Mouse (Mus musculus) cerebellum, postnatal 14 days (tissue): ENCODE results near the gene Kras.

Source experiments
- DNase-seq, 2 experiments: peaks; one replicate each; pipeline ENCODE4 v3.0.0; 2021; ENCODE audit warnings: mixed read lengths in 2 of 2

The Kras gene

DNA sequence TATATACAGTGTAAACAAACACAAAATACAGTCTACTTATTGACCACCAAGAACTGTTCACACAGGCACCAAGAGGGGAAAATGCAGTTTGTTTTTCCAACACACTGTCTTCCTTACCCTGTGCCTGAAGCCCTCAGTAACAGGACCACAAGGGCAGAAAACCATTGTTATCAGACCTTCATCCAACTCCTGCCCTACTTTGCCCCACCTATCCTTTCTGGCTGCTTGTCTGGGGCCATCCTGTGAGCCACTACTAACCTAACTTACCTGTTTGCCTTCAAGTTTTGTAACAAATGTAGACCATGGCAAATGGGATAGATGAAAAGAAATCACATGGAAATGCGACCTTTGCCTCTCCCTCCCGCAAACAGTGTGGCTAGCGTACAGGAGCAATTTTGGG, 2.2 kb downstream of the Kras start:
- no peak for DNase-seq

DNA sequence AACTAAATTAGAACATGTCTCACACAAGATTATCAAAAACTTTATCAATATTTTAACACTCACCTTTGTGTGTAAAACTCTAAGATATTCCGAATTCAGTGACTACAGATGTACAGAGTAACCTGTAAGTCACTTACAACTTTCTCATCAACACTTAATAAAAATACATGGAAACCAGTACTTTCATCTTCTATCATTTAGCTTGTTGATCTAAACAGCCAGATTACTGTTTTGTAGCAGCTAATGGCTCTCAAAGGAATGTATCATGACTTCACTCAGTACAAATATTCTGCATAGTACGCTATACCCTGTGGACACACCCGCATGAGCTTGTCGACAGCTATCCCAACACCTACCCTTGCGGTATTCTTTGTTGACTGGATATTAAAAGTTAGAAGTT, 3.2 kb downstream of the Kras start:
- no peak for DNase-seq

DNA sequence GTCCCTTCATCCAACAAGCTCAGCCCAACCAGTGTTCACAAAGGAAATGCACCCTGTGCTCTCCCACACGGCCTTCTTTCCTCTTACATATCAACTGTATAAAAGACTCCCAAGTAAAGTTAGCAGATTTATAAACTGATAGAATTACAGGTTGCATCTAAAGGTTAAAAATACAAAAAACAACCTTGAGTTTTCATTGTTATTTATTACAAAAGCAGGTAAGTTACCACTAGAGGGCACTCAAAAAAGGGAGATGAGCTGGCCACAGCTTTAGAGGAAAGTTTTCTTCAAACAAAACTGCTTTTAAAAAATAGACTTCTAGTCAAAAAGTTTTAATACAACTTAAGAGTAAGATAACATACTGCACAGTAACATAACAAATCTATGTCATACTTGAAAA, 7.5 kb downstream of the Kras start:
- DNase-seq = no peak

DNA sequence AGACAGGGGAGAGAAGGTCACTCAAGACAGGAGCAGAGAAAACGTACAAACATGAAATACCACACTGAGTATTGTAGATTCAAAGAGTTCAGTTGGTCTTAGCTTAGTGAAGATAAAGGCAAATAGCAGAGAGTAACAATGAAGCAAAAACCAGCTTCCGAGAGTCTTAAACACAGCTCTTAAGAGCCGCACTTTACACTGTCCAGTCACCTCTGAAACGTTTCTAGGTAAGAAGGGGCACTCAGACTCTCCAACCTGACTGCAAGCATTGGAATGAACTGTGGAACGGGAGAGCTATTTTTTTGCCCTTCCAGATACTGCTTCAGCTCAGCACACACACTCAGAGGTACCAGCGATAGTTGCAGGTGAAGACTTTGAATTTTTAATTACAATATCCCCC, 9.8 kb downstream of the Kras start:
- DNase-seq = no peak

DNA sequence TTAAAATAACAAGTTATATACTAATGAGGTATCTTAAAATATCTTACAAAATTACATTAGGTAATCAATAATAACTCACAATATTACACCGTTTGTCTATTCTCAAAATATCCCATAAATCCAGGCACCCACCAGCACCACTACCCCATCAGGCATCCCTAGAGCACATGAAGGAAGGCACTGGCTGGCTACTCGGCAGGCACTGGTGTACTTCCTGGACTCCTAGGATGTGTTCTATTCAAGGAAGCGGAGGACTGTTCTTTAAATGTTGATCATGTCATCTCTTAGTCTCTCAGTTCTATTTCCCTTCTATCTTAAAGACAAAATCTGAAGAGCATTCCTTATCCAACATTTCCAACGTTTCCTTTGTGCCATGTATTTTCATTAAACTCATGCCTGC, 12.9 kb downstream of the Kras start:
- no peak for DNase-seq

DNA sequence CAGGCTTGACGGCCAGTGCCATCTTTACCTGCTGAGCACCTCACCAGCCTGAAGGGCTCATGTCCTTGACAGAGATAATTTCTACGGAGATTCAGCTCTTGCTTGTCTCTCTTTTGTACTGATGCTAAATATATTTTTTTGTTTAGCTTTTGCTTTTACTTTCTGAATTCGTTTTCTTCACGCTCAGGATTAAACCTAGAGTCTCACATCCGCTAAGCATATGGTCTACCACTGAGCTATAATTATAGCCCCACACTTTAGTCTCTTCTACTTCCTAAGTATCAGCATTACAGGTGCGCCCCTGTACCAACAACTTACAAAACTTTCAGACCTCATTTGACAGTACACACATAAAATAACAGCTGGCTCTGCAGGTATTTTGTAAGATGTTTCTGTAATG, 14.7 kb downstream of the Kras start:
- DNase-seq = no peak

DNA sequence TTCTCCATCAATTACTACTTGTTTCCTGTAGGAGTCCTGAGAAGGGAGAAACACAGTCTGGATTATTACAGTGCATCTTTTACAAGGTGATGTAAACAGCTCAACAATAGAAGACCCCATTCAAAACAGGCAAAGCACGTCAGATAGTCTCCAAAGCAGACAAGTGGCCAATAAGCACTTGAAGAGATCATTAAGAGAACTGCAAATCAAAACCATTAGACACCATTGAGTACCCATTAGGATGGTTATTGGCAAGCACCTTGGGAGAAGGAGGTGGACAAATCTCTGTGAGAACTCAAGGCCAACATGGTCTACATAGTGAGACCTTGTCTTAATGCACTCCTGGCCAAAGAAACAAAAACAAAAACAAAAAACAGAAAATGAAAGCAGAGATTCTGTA, 15.6 kb downstream of the Kras start:
- no peak for DNase-seq

DNA sequence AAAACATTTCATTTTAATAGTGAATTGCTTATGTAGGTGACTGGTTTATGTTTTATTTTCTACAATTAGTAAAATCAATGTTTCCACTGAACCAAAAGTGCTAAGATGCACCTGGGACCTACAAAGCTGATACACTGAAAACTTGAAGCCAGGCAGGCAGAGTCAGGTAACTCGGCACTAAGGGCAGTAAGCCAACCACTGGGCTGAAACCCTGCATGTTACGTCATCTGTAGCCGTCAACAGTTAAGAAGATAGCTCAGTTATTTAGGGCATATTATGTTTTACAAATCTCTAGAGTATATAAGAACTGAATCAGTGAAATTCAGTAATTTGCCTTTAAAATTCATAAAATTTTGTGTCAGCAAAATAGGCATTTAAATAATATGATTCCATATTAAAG, 23.7 kb downstream of the Kras start:
- DNase-seq = peak; percentile 33 to 35

DNA sequence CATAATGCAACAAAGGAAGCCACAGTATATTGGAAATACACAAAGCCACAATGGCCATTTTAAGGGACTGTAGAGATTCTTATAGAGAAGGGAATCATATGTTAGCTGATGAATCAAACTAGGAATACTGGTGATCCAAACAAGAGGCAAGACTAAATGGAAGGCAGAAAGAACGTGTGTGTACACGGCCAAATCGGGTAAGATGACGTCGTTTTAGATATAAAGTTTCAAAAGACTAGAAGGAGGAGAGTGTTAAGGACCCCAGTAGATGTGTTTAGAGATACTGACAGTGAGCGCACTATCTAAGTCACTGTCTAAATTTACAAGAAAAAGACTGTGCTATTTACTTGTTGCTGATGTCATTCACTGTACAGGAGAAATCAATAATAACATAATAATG, 25.8 kb downstream of the Kras start:
- DNase-seq = no peak

DNA sequence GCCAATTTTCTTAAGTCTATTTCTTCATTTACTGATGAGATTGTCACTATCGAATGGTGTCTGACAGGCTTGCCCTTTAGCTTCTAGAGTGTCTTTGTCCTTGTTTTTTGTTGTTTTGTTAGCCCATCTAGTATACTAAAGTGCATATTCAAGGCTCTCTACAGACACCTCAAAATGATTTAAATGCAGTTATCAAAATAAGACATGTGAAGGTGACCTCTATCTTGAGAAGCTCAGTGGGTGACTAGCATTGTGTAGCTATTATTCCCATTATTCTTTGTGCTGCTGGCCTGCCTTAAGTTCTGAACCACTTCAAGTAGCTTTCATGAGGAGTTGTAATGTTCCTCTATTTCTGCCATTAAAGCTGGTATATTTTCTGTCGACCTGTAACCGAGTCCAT, 34.2 kb downstream of the Kras start:
- no peak for DNase-seq

DNA sequence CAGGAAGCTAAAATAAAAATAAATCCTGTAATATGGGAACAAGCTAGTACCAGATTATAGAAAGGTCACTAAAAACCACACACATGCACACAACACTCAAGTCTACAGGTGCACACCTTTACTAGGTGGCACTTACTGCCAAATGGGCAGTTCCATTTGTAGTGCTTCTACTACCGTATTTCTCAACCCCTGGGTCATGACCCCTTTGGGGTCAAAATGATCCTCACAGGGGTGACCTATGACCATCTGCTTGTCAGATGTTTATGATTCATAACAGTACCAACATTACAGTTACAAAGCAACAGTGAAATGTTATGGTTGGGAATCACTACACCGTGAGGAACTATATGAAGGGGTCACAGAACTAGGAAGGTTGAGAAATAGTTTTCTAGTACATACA, 36.1 kb downstream of the Kras start:
- DNase-seq = no peak

DNA sequence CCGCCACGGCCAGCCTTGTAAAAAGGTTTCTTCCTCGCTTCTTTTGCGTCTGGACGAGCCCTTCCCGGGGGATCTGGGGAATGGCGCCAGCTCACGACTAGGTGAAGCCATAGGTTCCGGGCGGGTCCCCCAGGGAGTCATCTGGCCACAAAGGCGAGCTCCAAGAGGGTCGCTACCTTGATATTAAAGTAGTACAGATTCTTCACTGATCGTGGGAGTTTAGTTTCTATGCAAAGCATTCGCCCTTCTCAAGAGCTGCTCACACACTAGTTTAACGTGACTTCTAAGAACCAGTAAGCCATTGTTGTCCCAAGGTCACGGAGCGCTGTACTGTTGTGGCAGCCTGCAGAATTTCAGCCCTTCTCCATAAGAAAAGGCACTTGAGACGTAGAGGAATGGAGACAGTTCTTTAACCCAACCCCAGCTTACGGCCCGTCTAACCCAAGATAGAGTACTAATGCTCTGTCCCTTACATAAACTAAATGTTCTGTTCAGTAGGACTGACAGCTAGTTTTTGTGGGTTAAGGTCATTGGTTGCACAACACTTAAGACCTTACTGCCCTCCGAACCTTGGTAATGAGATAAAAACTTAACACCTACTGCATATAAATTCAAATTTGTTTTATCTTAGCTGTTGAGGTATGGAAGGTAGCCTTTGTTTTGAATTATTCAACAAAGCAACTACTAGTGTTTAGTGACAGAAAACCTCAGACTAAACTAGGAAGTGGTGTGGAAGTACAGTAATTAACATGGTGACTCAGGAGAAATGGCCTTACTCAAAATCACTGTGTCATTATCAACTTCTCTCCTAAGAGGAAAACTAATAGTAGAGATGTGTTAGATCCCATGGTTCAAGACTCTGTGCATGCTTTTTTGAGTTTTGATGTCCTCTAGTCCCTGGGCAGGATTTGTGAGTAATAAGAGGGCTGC, 38.4 kb downstream of the Kras start:
- DNase-seq = no peak

DNA sequence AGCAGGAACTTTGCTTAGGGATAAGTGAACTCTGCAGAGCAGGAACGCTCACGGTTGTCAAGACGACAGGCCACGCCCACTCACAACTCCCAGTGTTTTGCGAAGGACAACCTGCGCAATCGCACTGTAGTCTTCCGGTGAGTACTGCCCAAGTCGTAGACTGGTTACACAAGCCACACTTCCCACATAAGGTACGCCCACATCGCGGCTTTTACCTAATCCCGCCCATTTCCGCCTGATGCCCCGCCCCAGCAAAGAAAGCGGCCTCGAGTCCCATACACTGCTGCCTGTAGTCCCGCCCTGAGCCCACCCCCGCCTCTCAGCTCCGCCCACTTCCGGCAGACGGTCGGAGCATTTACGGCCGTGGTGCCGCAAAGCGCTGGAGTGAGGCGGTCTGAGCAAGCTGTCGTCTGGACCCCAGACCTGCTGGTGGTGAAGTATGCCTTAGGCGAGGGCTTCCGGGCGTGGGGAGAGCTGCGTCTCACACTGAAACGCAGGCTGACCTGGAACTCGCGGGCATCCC, 39.2 kb downstream of the Kras start, which contains the start of the genes Casc1 and Etfrf1:
Gene Casc1, minus strand, starts transcription at position 190 of the 523 bp plus-strand sequence.
Gene Etfrf1, plus strand, starts transcription at position 319 of the 523 bp plus-strand sequence.
- peak; percentile 97 for DNase-seq

DNA sequence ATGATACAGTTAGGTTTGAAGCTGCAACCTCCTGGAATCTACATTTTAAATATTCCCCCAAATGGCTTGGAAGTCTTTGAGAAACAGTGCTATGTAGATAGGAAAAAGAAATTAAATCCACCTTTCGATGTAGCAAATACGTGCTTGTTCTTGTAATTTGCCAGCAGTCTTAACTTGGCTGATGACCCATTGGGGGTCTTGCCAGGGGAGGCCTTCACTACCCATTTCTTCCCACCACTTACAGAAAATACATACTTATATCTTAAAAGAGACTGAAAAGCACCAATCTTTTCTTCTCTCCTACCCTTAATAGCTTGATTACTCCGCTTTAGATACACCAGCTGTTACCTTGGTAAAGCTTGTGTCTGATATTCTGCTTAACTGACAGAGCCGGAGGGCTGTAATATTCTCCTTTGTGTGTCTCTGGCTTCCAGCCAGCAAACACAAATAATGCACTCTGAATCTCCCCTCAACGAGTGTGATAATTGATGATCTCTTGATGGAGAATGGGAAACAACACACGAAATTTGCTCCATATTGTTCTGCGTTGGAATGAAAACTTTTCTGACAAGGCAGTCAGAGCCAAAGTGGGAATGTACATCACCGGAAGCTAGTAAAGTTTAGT, 39.9 kb downstream of the Kras start:
- DNase-seq = peak; percentile 33

DNA sequence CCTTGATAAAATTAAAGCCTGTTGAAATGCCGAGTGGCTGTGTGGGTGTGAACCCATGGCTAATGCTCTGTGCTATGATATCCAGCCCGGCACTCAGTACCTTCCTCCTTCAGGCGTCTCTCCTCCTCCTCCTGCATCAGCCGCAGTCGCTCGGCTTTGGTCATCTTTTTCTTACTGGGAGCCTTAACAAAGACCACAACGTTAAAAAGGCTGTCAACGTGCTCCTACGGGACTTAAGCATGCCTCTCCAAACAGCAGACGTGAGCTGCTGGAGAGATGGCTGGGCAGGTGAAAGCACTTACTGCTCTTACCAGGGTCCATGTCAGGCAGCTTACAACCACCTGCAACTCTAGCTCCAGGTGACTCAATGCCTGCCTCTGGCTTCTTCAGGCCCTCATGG, 44.9 kb downstream of the Kras start:
- no peak for DNase-seq

DNA sequence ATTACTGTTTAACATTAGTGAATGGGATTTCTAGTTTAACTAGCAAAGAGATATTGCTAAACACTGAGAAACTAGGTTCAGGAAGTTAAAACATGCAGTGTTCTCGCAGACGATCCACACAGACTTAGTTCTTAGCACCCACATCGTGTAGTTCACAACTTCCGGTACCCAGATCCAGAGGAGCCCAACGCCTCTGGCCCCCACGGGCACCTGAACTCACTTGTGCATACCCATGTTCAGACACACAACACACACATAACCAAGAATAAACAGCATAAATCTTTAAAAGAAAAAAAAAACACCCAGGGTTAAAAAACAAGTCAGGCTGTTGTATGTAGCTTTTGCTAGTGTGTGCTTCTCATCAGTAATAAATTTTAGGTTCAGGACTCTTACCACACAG, 45.6 kb downstream of the Kras start:
- no peak for DNase-seq

DNA sequence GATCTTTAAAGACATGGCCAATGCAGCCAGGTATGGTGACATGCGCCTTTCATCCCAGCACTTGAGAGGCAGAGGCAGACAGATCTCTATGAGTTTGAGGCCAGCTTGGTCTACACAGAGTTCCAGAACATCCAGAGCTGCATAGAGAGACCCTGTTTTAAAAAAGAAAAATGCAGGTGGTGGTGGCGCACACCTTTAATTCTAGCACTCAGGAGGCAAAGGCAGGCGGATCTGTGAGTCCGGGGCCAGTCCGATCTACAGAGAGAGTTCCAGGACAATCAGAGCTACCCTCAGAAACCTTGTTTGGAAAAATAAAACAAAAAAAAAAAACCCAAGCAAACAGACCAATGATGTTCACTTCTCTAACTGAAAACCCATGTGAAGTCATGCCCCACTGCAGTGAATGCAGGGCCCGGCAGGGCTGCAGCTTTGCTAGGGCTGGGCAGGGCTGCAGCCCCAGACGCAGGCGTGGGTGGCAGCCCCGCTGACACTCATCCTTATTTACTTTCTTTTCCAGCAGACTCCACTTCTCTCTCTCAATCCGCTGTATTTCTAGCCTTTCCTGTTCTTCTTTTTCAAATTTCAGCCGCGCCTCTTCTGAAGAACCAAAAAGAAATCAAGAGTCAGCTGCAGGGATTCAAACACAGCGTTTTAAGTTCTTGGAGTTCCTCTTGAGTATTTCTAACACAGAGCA, 47.5 kb downstream of the Kras start:
- no peak for DNase-seq

DNA sequence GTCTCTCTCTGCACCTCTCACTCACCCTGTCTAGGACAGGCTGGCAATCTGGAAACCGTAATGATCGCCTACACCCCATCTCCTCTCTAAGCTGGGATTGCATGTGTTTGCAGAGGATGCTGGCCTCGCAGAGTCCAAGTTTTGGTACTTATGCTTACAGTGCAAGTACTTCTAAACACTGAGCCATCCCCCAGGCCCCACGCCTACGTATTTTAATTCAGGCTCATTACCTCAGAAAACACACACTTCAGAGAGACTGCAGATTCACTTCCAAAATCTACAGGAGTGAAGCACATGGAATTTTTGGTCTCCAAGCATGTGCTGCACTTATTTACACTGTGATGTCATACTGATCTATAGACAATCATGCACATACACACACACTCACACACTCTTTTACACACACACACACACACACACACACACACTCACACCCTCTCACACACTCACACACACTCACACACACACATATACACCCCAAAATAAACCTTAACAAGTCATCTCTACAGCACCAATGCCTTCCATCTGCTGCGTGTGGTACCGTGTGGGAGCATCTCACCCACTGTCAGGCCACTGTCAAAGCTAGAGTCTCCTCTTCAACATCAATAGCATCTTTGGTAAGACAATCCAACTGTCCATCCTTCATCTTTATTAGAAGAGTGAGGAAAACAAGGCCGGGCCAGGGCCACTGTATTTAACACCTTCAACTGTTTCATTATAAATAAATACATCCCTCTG, 51.9 kb downstream of the Kras start:
- no peak for DNase-seq

DNA sequence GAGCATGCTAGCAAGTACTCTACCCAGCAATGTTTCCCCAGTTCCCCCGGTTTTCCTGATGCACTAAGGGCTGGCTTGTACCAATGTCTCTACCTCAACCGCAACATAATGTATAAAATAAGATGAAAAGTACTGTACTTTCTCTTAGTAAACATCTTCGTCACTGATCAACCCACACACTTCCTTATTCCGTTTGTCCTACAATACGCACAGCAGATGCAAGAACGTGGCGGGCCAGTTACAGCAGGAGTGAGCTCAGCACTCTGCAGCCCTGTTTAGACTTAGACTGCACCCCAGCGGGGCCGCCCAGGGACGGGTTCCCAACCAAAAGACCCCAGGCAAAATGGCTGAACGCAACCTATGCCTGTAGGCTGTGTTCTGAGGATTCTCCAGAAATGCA, 56.6 kb downstream of the Kras start:
- DNase-seq = no peak

DNA sequence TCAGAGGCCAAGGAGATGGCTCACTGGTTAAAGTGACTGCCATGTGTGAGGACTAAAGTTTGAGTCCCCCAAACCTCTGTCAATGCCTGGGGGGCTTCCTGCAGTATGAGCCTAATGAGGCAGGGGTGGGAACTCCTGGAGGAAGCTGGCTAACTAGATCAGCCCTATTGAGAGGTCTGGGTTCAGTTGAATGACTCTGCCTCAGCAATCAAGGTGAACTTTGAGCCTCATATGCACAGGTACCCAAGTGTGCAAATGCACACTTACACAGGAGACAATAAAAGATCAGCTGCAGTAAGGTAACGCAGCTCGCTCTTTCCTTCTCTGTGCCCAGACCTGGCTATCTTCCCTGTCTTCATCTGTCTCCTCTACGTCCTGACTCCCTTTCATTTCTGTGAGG, 57.0 kb downstream of the Kras start:
- DNase-seq = no peak

DNA sequence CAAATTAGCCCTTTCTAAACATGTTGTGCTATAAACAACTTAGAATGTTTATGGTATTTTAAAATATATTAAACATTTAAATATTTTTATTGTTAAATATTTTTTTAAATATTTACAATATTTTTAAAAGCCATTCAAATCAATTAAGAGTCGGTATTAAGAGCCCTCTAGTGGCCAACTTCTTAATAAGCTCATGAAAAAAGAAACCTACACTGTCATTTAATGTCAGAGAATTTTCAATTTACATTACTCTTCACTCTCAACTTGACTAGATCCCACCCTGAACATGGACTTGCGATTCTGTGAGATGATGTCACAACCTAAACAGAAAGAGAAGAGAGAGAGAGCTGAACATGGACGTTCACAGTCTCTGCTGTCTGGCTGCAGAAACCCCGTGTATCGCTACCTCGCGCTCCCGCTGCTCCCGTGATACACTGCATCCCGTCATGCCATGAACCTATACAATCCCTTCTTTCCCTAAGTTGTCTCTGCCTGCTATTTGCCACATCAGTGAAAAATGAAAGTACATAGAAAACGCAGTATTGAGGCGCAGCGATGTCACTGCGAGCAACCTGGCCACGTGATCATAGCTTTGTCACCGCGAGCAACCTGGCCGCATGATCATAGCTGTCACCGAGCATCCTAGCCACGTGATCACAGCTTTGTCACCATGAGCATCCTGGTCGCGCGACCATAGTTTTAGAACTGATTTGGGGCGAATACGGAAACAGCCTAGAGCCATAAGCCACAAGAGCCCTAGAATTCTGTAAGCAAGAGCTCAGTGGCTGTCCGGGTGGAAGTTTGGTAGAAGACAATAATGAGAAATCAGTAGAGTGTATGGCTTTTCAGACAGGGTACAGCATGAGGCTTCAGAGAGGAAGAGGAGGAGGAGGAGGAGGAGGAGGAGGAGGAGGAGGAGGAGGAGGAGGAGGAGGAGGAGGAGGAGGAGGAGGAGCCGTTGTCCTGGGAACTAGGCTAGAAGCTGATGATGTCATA, 62.6 kb downstream of the Kras start:
- peak; percentile 60 to 65 for DNase-seq
